Mouse (Mus musculus): ENCODE data around the gene Lifr.

- no peak for TF ChIP-seq POLR2A (IDR thresholded peaks at IDR 0.05; ENCODE audit: low read depth, low read length)
- no peak for TF ChIP-seq CTCF (IDR thresholded peaks at IDR 0.05; ENCODE audit: extremely low read depth, insufficient read length, insufficient replicate concordance, low read depth, low read length)
These were observed 108.4 kb downstream of the Lifr start for GRCm38 (mm10) chr15:7198816-7199215.
